Mouse (Mus musculus): Measurements from ENCODE around the gene Lcor.

DNA sequence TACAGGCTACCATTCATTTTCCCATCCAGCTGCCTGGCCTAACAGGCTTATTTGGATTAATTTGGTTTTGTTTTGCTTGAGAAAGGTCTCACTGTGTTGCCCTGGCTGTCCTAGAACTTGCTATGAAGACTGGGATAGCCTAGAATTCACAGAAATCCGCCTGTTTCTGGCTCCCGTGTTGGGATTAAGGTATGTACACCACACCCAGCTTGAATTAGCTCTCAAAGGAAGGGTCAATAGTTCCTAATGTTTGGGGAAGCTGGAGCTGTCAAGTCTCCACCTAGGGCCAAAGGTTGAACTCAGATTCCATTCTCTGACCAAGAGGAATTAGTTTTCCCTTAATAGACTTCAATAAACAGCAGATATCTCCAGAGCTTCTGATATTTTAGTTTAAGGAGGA is 34.7 kb upstream of the Lcor start:
- TF ChIP-seq CTCF (IDR thresholded peaks at IDR 0.05; ENCODE audit: low read depth) (no peak), EP300 (optimal IDR thresholded peaks at IDR 0.05) (no peak)

Data from stomach, postnatal 0 days (tissue).